ENCODE assay signal across 10 mouse cellular contexts in genomic region chr9:79610286-79610685, GRCm38 (mm10).
DNase-seq lines count a peak whose midpoint lies in the region; ATAC-seq and TF ChIP-seq lines count a peak whose summit lies in the region.
"Had no signal": no experiment of that assay in that cellular context is flagged by ENCODE, and none has a peak within 500 bp of the region (broad histone marks: within the 10 kb centered on the region; RNA-seq: fewer than 3 reads in every experiment).

No protein-coding gene starts in this region.

- H3K9ac ChIP-seq in liver, postnatal 0 days (replicated peaks), result no peak overlapping the region
- no peak overlapping the region for H3K9ac ChIP-seq in hindbrain, embryonic 13.5 days
- H3K9ac ChIP-seq in midbrain, embryonic 11.5 days (ENCODE audit: low read length), result no peak overlapping the region
- H3K9ac ChIP-seq in midbrain, embryonic 13.5 days (replicated peaks), result no peak overlapping the region
- H3K9ac ChIP-seq: hindbrain, embryonic 14.5 days; lung, embryonic 14.5 days had no signal

- H3K9me3 ChIP-seq in liver, postnatal 0 days (ENCODE audit: low read length), result no peaks in the 10 kb centered on the region
- H3K9me3 ChIP-seq in hindbrain, embryonic 13.5 days, result no peaks in the 10 kb centered on the region
- H3K9me3 ChIP-seq in midbrain, embryonic 11.5 days (ENCODE audit: control insufficient read depth, low read length), result no peaks in the 10 kb centered on the region
- no peaks in the 10 kb centered on the region for H3K9me3 ChIP-seq in midbrain, embryonic 13.5 days

- intact Hi-C loops in gastrocnemius, postnatal 36 days (cut with DNase I), result no loop called here

- 62% methylated on average over 6 of the region's 6 CpGs for WGBS in liver, postnatal 0 days (ENCODE audit: insufficient replicate concordance)
- WGBS in hindbrain, embryonic 13.5 days, result 88% methylated on average over 6 of the region's 6 CpGs
- 86% methylated on average over 6 of the region's 6 CpGs for WGBS in midbrain, embryonic 11.5 days
- 91% methylated on average over 6 of the region's 6 CpGs for WGBS in midbrain, embryonic 13.5 days

- H3K36me3 ChIP-seq in liver, postnatal 0 days (replicated peaks; ENCODE audit: insufficient read depth, low read length), result no peaks in the 10 kb centered on the region
- no peaks in the 10 kb centered on the region for H3K36me3 ChIP-seq in hindbrain, embryonic 13.5 days
- no peaks in the 10 kb centered on the region for H3K36me3 ChIP-seq in midbrain, embryonic 11.5 days (ENCODE audit: control insufficient read depth, insufficient read depth, low read length)
- no peaks in the 10 kb centered on the region for H3K36me3 ChIP-seq in midbrain, embryonic 13.5 days

- ATAC-seq in Patski, result peak; percentile 97
- peak; percentile 100 for ATAC-seq in liver, postnatal 0 days
- no peak for ATAC-seq in hindbrain, embryonic 13.5 days (ENCODE audit: low FRiP score)
- no peak for ATAC-seq in midbrain, embryonic 11.5 days (ENCODE audit: low FRiP score)
- ATAC-seq in midbrain, embryonic 13.5 days, result no peak

- peak overlapping the region; percentile 75 for H3K27ac ChIP-seq in liver, postnatal 0 days (ENCODE audit: low read depth)
- no peak overlapping the region for H3K27ac ChIP-seq in hindbrain, embryonic 13.5 days
- no peak overlapping the region for H3K27ac ChIP-seq in midbrain, embryonic 11.5 days (ENCODE audit: low read depth, low read length)
- no peak overlapping the region for H3K27ac ChIP-seq in midbrain, embryonic 13.5 days
- H3K27ac ChIP-seq: hindbrain, embryonic 14.5 days had no signal

- DNase-seq in gastrocnemius, adult 18-20 months (ENCODE audit: low spot score), result peak; percentile 55
- DNase-seq in gastrocnemius, postnatal 4 days (ENCODE audit: low spot score in 2 of 2), result no peak
- peak; percentile 61 for DNase-seq in Patski (ENCODE audit: low read depth, low spot score)
- peak; percentile 40 to 49 for DNase-seq in gastrocnemius, postnatal 36 days
- peak; percentile 57 for DNase-seq in liver, postnatal 0 days
- DNase-seq in midbrain, embryonic 11.5 days (ENCODE audit: low spot score, missing footprints), result no peak
- DNase-seq: lung, embryonic 14.5 days had no signal

- peaks cover 7% of the 10 kb centered on the region for H3K4me1 ChIP-seq in liver, postnatal 0 days (ENCODE audit: insufficient read depth)
- H3K4me1 ChIP-seq in hindbrain, embryonic 13.5 days (replicated peaks), result peaks cover 7% of the 10 kb centered on the region; the same call in 1 of the 2 replicates
- H3K4me1 ChIP-seq in midbrain, embryonic 11.5 days (ENCODE audit: control insufficient read depth, insufficient read depth, low read length), result no peaks in the 10 kb centered on the region; the same call in 1 of the 2 replicates
- peaks cover 9% of the 10 kb centered on the region for H3K4me1 ChIP-seq in midbrain, embryonic 13.5 days (replicated peaks)

- no peak overlapping the region for H3K4me2 ChIP-seq in liver, postnatal 0 days (ENCODE audit: low read depth, low read length)
- no peak overlapping the region for H3K4me2 ChIP-seq in hindbrain, embryonic 13.5 days
- H3K4me2 ChIP-seq in midbrain, embryonic 11.5 days, result no peak overlapping the region
- H3K4me2 ChIP-seq in midbrain, embryonic 13.5 days (replicated peaks), result no peak overlapping the region
- H3K4me2 ChIP-seq: hindbrain, embryonic 14.5 days; lung, embryonic 14.5 days had no signal

- no peak overlapping the region for H3K4me3 ChIP-seq in liver, postnatal 0 days (ENCODE audit: low read depth, low read length)
- H3K4me3 ChIP-seq in hindbrain, embryonic 13.5 days, result no peak overlapping the region
- H3K4me3 ChIP-seq in midbrain, embryonic 11.5 days (ENCODE audit: low read depth, low read length), result no peak overlapping the region
- H3K4me3 ChIP-seq in midbrain, embryonic 13.5 days (replicated peaks), result no peak overlapping the region

- no peak for TF ChIP-seq CTCF in Patski (IDR thresholded peaks at IDR 0.05)
- TF ChIP-seq CTCF in liver, postnatal 0 days (IDR thresholded peaks at IDR 0.05; ENCODE audit: low read depth), result no peak

- CTCF ChIA-PET in Patski (lab: Charles Lee), result no interaction called here

- in situ Hi-C loops in Patski (cut with MboI; ENCODE audit: low pct_unique_long_range_greater_than_20kb), result no loop called here

- H3K27me3 ChIP-seq in Patski, result no peaks in the 10 kb centered on the region
- H3K27me3 ChIP-seq in liver, postnatal 0 days (ENCODE audit: insufficient read depth, low read length), result no peaks in the 10 kb centered on the region
- peaks cover 24% of the 10 kb centered on the region for H3K27me3 ChIP-seq in hindbrain, embryonic 13.5 days
- H3K27me3 ChIP-seq in midbrain, embryonic 11.5 days (ENCODE audit: control insufficient read depth, insufficient read depth, low read length), result no peaks in the 10 kb centered on the region
- H3K27me3 ChIP-seq in midbrain, embryonic 13.5 days, result peaks cover 16% of the 10 kb centered on the region

- TF ChIP-seq EP300 in liver, postnatal 0 days (IDR thresholded peaks at IDR 0.05; ENCODE audit: low read depth), result peak; percentile 42; the same call in 1 of the 2 replicates

- POLR2A ChIA-PET in Patski (lab: Charles Lee), result no interaction called here

Comparison
In these comparisons a context has a peak if more than half of its experiments do, and no peak if none do; other contexts are left out.
1. DNase-seq: peak in gastrocnemius, adult 18-20 months (single experiment), Patski (single experiment), gastrocnemius, postnatal 36 days (2 of 2) and liver, postnatal 0 days (single experiment); none in gastrocnemius, postnatal 4 days (0 of 2) and midbrain, embryonic 11.5 days (single experiment).
2. ATAC-seq: peak in Patski (single experiment) and liver, postnatal 0 days (single experiment); none in hindbrain, embryonic 13.5 days (single experiment), midbrain, embryonic 11.5 days (single experiment) and midbrain, embryonic 13.5 days (single experiment).